13 mouse cellular contexts compared by ENCODE assay signal in genomic region chr2:24336545-24336944, GRCm38 (mm10). TPM values are rescaled to one million over a fixed set of nuclear protein-coding genes. Genes with fewer than 3 reads are reported as not detected.
DNase-seq lines count a peak whose midpoint lies in the region; ATAC-seq lines count a peak whose summit lies in the region.
"Had no signal": no experiment of that assay in that cellular context is flagged by ENCODE, and none has a peak within 500 bp of the region (broad histone marks: within the 10 kb centered on the region; RNA-seq: fewer than 3 reads in every experiment).

Il1rn (plus strand) TSS chr2:24336853.

- no peak within 1 kb of the TSS for H3K4me3 ChIP-seq in kidney, embryonic 16.5 days (ENCODE audit: low read length)
- H3K4me3 ChIP-seq in liver, embryonic 16.5 days (ENCODE audit: low read depth, low read length) = no peak within 1 kb of the TSS

- no peak within 1 kb of the TSS for H3K9ac ChIP-seq in kidney, embryonic 16.5 days (replicated peaks; ENCODE audit: low read length)
- H3K9ac ChIP-seq in liver, embryonic 16.5 days (ENCODE audit: low read depth, low read length) = no peak within 1 kb of the TSS

- intact Hi-C loops in left cerebral cortex, postnatal 4 days (cut with DNase I) = no loop called here
- intact Hi-C loops in left cerebral cortex, postnatal 14 days (cut with DNase I) = no loop called here

- H3K27me3 ChIP-seq in kidney, embryonic 16.5 days (ENCODE audit: insufficient read depth, low read length) = no peaks in the 10 kb centered on the region
- H3K27me3 ChIP-seq in liver, embryonic 16.5 days (ENCODE audit: control insufficient read depth, insufficient read depth, low read depth, low read length) = no peaks in the 10 kb centered on the region

- H3K4me1 ChIP-seq in kidney, embryonic 16.5 days (ENCODE audit: insufficient read depth, low read length) = no peaks in the 10 kb centered on the region; the same call in 1 of the 2 replicates
- H3K4me1 ChIP-seq in liver, embryonic 16.5 days (ENCODE audit: control insufficient read depth, low read depth, low read length) = no peaks in the 10 kb centered on the region

- no peak within 1 kb of the TSS for H3K27ac ChIP-seq in kidney, embryonic 16.5 days (ENCODE audit: low read length)
- H3K27ac ChIP-seq in liver, embryonic 16.5 days (ENCODE audit: low read length) = peak within 1 kb of the TSS; percentile 55

- no peaks in the 10 kb centered on the region for H3K36me3 ChIP-seq in kidney, embryonic 16.5 days (ENCODE audit: insufficient read depth, low read length)
- H3K36me3 ChIP-seq in liver, embryonic 16.5 days (ENCODE audit: control insufficient read depth, insufficient read depth) = no peaks in the 10 kb centered on the region

- DNase-seq in kidney, adult 8-10 months = no peak
- peak; percentile 14 for DNase-seq in urinary bladder, postnatal 25 days (ENCODE audit: low spot score)
- DNase-seq in urinary bladder, postnatal 10 days (ENCODE audit: low spot score) = no peak
- DNase-seq in left cerebral cortex, postnatal 4 days = no peak
- DNase-seq in spleen, postnatal 36 days (ENCODE audit: low spot score in 2 of 2) = no peak
- DNase-seq in left cerebral cortex, postnatal 14 days (ENCODE audit: low spot score in 2 of 2) = no peak
- DNase-seq: cerebellum, postnatal 25 days had no signal

- no peak within 1 kb of the TSS for H3K4me2 ChIP-seq in kidney, embryonic 16.5 days (replicated peaks; ENCODE audit: low read depth, low read length)
- H3K4me2 ChIP-seq in liver, embryonic 16.5 days (ENCODE audit: low read depth, low read length) = no peak within 1 kb of the TSS

- peak; percentile 61; the same call in 1 of the 2 replicates for ATAC-seq in kidney, embryonic 16.5 days (ENCODE audit: low FRiP score, low TSS enrichment)
- no peak for ATAC-seq in liver, embryonic 16.5 days (ENCODE audit: low read depth)
- ATAC-seq: forebrain, embryonic 16.5 days had no signal

- H3K9me3 ChIP-seq in kidney, embryonic 16.5 days (ENCODE audit: low read length) = no peaks in the 10 kb centered on the region
- no peaks in the 10 kb centered on the region for H3K9me3 ChIP-seq in liver, embryonic 16.5 days (replicated peaks; ENCODE audit: control insufficient read depth, low read length)
- H3K9me3 ChIP-seq: megakaryocyte, embryonic 14.5 days had no signal

- 59% methylated on average over 2 of the region's 2 CpGs for WGBS in kidney, embryonic 16.5 days
- 54% methylated on average over 2 of the region's 2 CpGs for WGBS in liver, embryonic 16.5 days (ENCODE audit: insufficient replicate concordance)

RNA-seq across cellular contexts. Expression of gene Il1rn, which starts in this region (rescaled TPM):
- polyA plus RNA-seq in kidney, embryonic 16.5 days (2015; fragmentation: Nextera tagmentation; extraction: Ambion mirVana) = 1.1 and 1.7 TPM in 2 replicates
- 13.4 and 14.2 TPM in 2 replicates for polyA plus RNA-seq in liver, embryonic 16.5 days (2015; fragmentation: Nextera tagmentation; extraction: Ambion mirVana)
- not detected for total RNA-seq in left cerebral cortex, postnatal 4 days (2021)
- not detected for total RNA-seq in left cerebral cortex, postnatal 14 days (2021)
- total RNA-seq: heart, postnatal 25 days; left cerebral cortex, postnatal 10 days had no signal
- polyA plus RNA-seq: forebrain, embryonic 16.5 days had no signal
